Mouse (Mus musculus): Measurements from ENCODE around the gene Itga11.

DNA sequence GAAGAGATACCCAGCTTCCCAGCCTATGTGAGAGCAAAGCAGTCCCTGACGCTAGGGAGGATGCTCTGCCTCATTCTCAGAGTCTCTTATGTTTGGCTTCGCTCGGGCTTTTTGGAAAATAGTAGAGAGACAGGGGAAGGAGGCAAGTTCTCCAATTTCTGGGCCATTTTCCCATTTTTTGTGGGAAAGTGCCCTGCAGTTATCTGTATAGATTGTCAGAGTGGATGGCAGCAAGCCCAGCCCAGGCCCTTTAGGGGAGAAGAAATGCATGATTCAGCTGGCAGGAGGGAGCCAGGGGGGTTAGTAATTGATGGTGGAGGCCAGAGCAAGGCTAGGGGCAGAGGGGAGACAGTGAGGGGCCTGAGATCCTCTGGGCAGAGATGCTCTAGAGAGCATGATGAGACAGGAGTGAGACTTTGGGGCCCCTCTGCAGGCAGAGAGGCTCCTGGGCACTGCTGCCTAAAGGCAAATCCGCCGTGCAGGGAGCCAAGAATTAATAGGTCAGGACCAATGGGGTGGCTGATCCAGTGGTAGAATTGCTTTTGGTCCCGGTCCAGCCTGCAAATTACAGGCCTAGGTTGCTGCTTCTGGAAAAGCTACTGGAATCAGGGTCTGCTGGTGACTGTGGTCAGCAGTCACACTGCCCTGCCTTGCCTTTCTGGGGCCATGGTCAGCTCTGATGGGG lies 31.8 kb upstream of the Itga11 start:
- no peak for TF ChIP-seq CTCF (IDR thresholded peaks at IDR 0.05; ENCODE audit: low read depth)
- no peak for TF ChIP-seq EP300 (optimal IDR thresholded peaks at IDR 0.05)
